Mouse (Mus musculus) lung, adult 2 months (tissue): Measurements from ENCODE around the gene Smpd1. TPM values are rescaled to one million over a fixed set of nuclear protein-coding genes. Genes with fewer than 3 reads are reported as not detected.

Source experiments
- DNase-seq: peaks from one replicate; pipeline ENCODE4 v3.0.0; 2022
- H3K4me1 ChIP-seq: fragments of 200-500 bp; 2 replicates; pipeline ENCODE4 v1.6.1; 2011; ENCODE audit warnings: low read length; ENCODE audit not compliant: control insufficient read depth, insufficient read depth
- H3K4me3 ChIP-seq: fragments of 200-500 bp; replicated peaks from 2 replicates; pipeline ENCODE3; 2011; ENCODE audit warnings: low read depth, mild to moderate bottlenecking, control low read depth, low read length; ENCODE audit errors: extremely low read depth
- CTCF ChIP-seq: fragments of 200-500 bp; IDR thresholded peaks from 2 replicates; pipeline ENCODE4 v1.5.1; 2011; ENCODE audit warnings: mild to moderate bottlenecking, low read length, control low read depth; ENCODE audit not compliant: insufficient read depth
- POLR2A ChIP-seq: fragments of 200-500 bp; IDR thresholded peaks from 2 replicates; pipeline ENCODE4 v1.6.1; 2011; ENCODE audit warnings: low read depth, mild to moderate bottlenecking, control low read depth, low read length, borderline replicate concordance; ENCODE audit errors: extremely low read depth
- WGBS: fragments of 180-500 bp; shearing (Covaris S2); methylation state at CpG from one replicate; pipeline ENCODE4 v1.1.7; 2018; 5-methylcytosine and 5-hydroxymethylcytosine counted together
- polyA plus RNA-seq: library from polyadenylated mRNA; depleted of rRNA; stranded (reverse); fragments of >200 nt; gene quantifications from 2 replicates; pipeline ENCODE4 v1.2.3, GENCODE M21; 2012

Smpd1 gene
- polyA plus RNA-seq, 1 experiment, result 90.0 TPM

GRCm38 (mm10) chr7:105556406-105556805, 2.2 kb downstream of the Smpd1 start:
- TF ChIP-seq CTCF (no peak), POLR2A (no peak)
- Histone ChIP-seq H3K4me3 (no peak overlapping the region), H3K4me1 (peaks cover 6% of the 10 kb centered on the region)
- no peak for DNase-seq
- WGBS, result 75% methylated on average over 8 of the region's 8 CpGs

- WGBS, result 79% methylated on average over 11 of the region's 11 CpGs
- no peak for TF ChIP-seq CTCF
- no peak for TF ChIP-seq POLR2A
- no peak for DNase-seq
- Histone ChIP-seq H3K4me1 (peaks cover 6% of the 10 kb centered on the region), H3K4me3 (no peak overlapping the region)
Observed at GRCm38 (mm10) chr7:105557671-105558070, 3.5 kb downstream of the Smpd1 start.

- Histone ChIP-seq H3K4me3 (no peak overlapping the region), H3K4me1 (peaks cover 6% of the 10 kb centered on the region)
- no peak for DNase-seq
- no peak for TF ChIP-seq CTCF
- no peak for TF ChIP-seq POLR2A
- 89% methylated on average over 9 of the region's 9 CpGs for WGBS
Observed at GRCm38 (mm10) chr7:105559016-105559415, 4.9 kb downstream of the Smpd1 start.

GRCm38 (mm10) chr7:105562317-105562716, 8.2 kb downstream of the Smpd1 start:
- WGBS, result 75% methylated on average over 3 of the region's 3 CpGs
- H3K4me1 ChIP-seq, result peaks cover 7% of the 10 kb centered on the region
- TF ChIP-seq CTCF (no peak), POLR2A (no peak)
- no peak for DNase-seq
- no peak overlapping the region for H3K4me3 ChIP-seq

DNA sequence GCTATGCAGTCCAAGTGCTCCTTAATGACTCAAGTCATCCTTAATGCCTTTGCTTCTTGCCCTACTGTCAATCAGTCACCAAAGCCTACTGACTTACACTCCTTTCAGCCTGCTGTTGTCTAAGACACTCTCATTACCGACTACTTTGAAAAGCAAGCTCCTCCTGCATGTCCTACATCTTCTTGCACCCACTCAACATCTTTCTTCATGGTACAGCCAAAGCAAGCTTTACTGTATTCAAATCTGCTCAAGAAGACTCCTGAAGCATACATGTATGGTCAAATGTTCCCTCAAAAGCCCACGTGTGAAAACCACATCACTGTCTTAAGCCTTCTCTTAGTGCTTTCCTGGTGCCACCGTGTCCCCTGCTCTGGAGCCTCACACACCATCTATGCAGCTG, 9.2 kb downstream of the Smpd1 start:
- Histone ChIP-seq H3K4me1 (peaks cover 7% of the 10 kb centered on the region), H3K4me3 (no peak overlapping the region)
- no peak for DNase-seq
- no peak for TF ChIP-seq CTCF
- no peak for TF ChIP-seq POLR2A
- WGBS, result 62% methylated on average over 3 of the region's 3 CpGs

DNA sequence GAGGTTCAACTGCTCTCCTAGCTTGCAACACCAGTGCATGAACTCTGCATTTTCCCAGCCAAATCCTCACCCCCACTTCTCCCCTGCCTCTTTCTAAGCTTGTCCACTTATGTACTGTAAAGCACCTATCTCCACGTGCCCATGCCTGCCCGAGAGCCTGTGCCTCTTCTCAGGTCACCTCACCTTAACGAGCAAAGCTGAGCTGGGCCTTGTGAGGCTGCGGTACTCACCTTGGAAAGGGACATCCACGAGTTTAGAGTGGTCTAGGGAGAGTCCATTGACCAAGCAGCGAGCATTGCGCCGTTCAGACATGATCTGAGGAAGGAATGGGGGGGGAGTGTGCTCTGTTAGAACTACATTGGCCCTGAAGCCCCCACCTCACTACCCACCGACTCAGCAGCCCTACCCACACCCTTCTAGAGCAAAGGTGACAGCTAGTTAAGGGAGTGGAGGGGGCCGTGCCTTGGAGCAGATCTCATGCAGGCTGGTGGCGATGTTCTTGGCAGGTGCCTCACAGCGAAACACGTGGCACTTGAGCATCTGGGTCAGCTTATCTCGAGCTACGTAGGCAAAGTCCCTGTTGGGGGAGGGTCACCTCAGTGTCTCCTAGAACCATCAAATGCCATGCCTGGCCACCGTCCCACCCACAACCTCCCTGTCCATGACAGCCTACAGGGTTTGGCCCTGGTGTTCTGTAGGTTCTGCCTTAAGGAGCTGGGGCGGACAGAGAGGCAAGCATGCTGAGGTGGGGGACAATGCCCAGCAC, 11.1 kb downstream of the Smpd1 start:
- 73% methylated on average over 17 of the region's 17 CpGs for WGBS
- no peak for DNase-seq
- TF ChIP-seq POLR2A, result no peak
- no peak for TF ChIP-seq CTCF
- Histone ChIP-seq H3K4me3 (no peak overlapping the region), H3K4me1 (peaks cover 7% of the 10 kb centered on the region)

GRCm38 (mm10) chr7:105568583-105568982, 14.4 kb downstream of the Smpd1 start:
- Histone ChIP-seq H3K4me3 (no peak overlapping the region), H3K4me1 (peaks cover 7% of the 10 kb centered on the region)
- 53% methylated on average over 7 of the region's 7 CpGs for WGBS
- TF ChIP-seq POLR2A (no peak), CTCF (no peak)
- DNase-seq, result no peak

DNA sequence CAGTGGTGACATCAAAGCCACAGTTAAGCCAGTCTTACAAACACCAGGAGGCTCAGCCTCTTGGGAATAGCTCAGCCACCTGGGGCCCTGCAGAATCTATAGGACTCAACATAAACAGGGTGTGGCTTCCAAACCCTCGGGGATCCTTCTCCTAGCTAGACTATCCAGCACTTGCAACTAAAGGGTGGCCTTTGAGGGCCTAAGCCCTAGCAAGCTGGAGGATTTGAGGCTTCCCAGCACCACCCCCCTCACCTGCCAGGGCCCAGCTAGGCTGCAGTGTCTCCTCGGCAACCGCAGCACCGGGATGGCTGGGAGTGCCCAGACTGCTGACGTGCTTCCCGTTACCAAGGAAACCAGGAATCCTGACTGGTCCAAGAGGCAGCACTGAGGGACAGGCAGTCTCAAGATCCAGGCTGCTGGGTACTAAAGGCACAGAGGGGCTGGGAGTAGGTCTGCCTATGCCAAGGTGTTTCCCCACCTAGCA, 14.9 kb downstream of the Smpd1 start:
- TF ChIP-seq POLR2A (no peak), CTCF (no peak)
- DNase-seq, result no peak
- Histone ChIP-seq H3K4me3 (no peak overlapping the region), H3K4me1 (peaks cover 7% of the 10 kb centered on the region)
- 30% methylated on average over 6 of the region's 6 CpGs for WGBS

- H3K4me3 ChIP-seq, result no peak overlapping the region
- TF ChIP-seq POLR2A, result no peak
- TF ChIP-seq CTCF, result no peak
- 58% methylated on average over 12 of the region's 12 CpGs for WGBS
Observed at GRCm38 (mm10) chr7:105569512-105570496, 15.6 kb downstream of the Smpd1 start.

More at GRCm38 (mm10) chr7:105569512-105570496, 15.6 kb downstream of the Smpd1 start:
- H3K4me1 ChIP-seq, result peaks cover 7% of the 10 kb centered on the region
- DNase-seq, result no peak
